Mouse (Mus musculus): ENCODE measurements at regions not wholly inside any gene's neighbourhood (a gene's known extent, or its start where the extent isn't known, plus 50 kb on each side); places are given as distances from the start of the nearest gene placed in this dataset.

- H3K4me2 ChIP-seq (ENCODE audit: low read length), result no peak overlapping the region
- ATAC-seq, result peak; percentile 58; the same call in 1 of the 2 replicates
- no peaks in the 10 kb centered on the region for H3K36me3 ChIP-seq (ENCODE audit: control insufficient read depth, insufficient read depth)
Measured at GRCm38 (mm10) chr7:136393454-136393853, 501.0 kb upstream of the Mgmt start.

GRCm38 (mm10) chr7:136395838-136396237 is 498.6 kb upstream of the Mgmt start:
- WGBS, result 37% methylated on average over 2 of the region's 2 CpGs
- H3K36me3 ChIP-seq (ENCODE audit: control insufficient read depth, insufficient read depth), result no peaks in the 10 kb centered on the region
- no peaks in the 10 kb centered on the region for H3K9me3 ChIP-seq (ENCODE audit: control insufficient read depth, low read length)
- H3K27me3 ChIP-seq (replicated peaks; ENCODE audit: control insufficient read depth, insufficient read depth, low read length), result no peaks in the 10 kb centered on the region
- H3K27ac ChIP-seq (ENCODE audit: low read length), result no peak overlapping the region
- 0 out of 2 replicates have a peak, but pooled peaks cover 2% of the 10 kb centered on the region for H3K4me1 ChIP-seq (replicated peaks; ENCODE audit: control insufficient read depth, insufficient read depth, low read length)
- 0 out of 2 replicates have a peak, but pooled peaks have one; percentile 23 for ATAC-seq
- no peak overlapping the region for H3K9ac ChIP-seq (replicated peaks; ENCODE audit: low read depth, low read length)
- H3K4me3 ChIP-seq (replicated peaks; ENCODE audit: low read length), result no peak overlapping the region
- no peak overlapping the region for H3K4me2 ChIP-seq (ENCODE audit: low read length)

More at GRCm38 (mm10) chr7:136393454-136393853, 501.0 kb upstream of the Mgmt start:
- Histone ChIP-seq H3K9ac (replicated peaks; ENCODE audit: low read depth, low read length) (no peak overlapping the region), H3K9me3 (ENCODE audit: control insufficient read depth, low read length) (no peaks in the 10 kb centered on the region), H3K27me3 (replicated peaks; ENCODE audit: control insufficient read depth, insufficient read depth, low read length) (no peaks in the 10 kb centered on the region), H3K27ac (ENCODE audit: low read length) (no peak overlapping the region), H3K4me1 (replicated peaks; ENCODE audit: control insufficient read depth, insufficient read depth, low read length) (0 out of 2 replicates have a peak, but pooled peaks cover 2% of the 10 kb centered on the region), H3K4me3 (replicated peaks; ENCODE audit: low read length) (no peak overlapping the region)
- WGBS, result 39% methylated on average over 6 of the region's 6 CpGs

- no peak overlapping the region for H3K4me3 ChIP-seq (replicated peaks; ENCODE audit: low read length)
- 94% methylated on average over 4 of the region's 4 CpGs for WGBS
- no peak overlapping the region for H3K4me2 ChIP-seq (ENCODE audit: low read length)
- H3K9me3 ChIP-seq (ENCODE audit: control insufficient read depth, low read length), result no peaks in the 10 kb centered on the region
- ATAC-seq, result no peak
- H3K27me3 ChIP-seq (replicated peaks; ENCODE audit: control insufficient read depth, insufficient read depth, low read length), result no peaks in the 10 kb centered on the region
- no peaks in the 10 kb centered on the region for H3K36me3 ChIP-seq (ENCODE audit: control insufficient read depth, insufficient read depth)
- H3K9ac ChIP-seq (replicated peaks; ENCODE audit: low read depth, low read length), result no peak overlapping the region
- no peak overlapping the region for H3K27ac ChIP-seq (ENCODE audit: low read length)
- 0 out of 2 replicates have a peak, but pooled peaks cover 2% of the 10 kb centered on the region for H3K4me1 ChIP-seq (replicated peaks; ENCODE audit: control insufficient read depth, insufficient read depth, low read length)
Measured at GRCm38 (mm10) chr7:136397101-136397500, 497.3 kb upstream of the Mgmt start.

GRCm38 (mm10) chr7:136402688-136403597 is 491.5 kb upstream of the Mgmt start:
- H3K4me2 ChIP-seq (ENCODE audit: low read length), result no peak overlapping the region
- no peaks in the 10 kb centered on the region for H3K36me3 ChIP-seq (ENCODE audit: control insufficient read depth, insufficient read depth)
- H3K27me3 ChIP-seq (replicated peaks; ENCODE audit: control insufficient read depth, insufficient read depth, low read length), result no peaks in the 10 kb centered on the region
- no peaks in the 10 kb centered on the region for H3K9me3 ChIP-seq (ENCODE audit: control insufficient read depth, low read length)
- no peak overlapping the region for H3K4me3 ChIP-seq (replicated peaks; ENCODE audit: low read length)
- peaks cover 5% of the 10 kb centered on the region; the same call in 1 of the 2 replicates for H3K4me1 ChIP-seq (replicated peaks; ENCODE audit: control insufficient read depth, insufficient read depth, low read length)
- WGBS, result 84% methylated on average over 8 of the region's 8 CpGs
- no peak overlapping the region for H3K27ac ChIP-seq (ENCODE audit: low read length)
- no peak overlapping the region for H3K9ac ChIP-seq (replicated peaks; ENCODE audit: low read depth, low read length)
- ATAC-seq, result no peak

- ATAC-seq, result no peak
- no peaks in the 10 kb centered on the region for H3K36me3 ChIP-seq (ENCODE audit: control insufficient read depth, insufficient read depth)
- H3K4me2 ChIP-seq (ENCODE audit: low read length), result no peak overlapping the region
- H3K4me3 ChIP-seq (replicated peaks; ENCODE audit: low read length), result no peak overlapping the region
- H3K27me3 ChIP-seq (replicated peaks; ENCODE audit: control insufficient read depth, insufficient read depth, low read length), result no peaks in the 10 kb centered on the region
- no peak overlapping the region for H3K27ac ChIP-seq (ENCODE audit: low read length)
- H3K4me1 ChIP-seq (replicated peaks; ENCODE audit: control insufficient read depth, insufficient read depth, low read length), result peaks cover 5% of the 10 kb centered on the region; the same call in 1 of the 2 replicates
- H3K9ac ChIP-seq (replicated peaks; ENCODE audit: low read depth, low read length), result no peak overlapping the region
- 61% methylated on average over 8 of the region's 8 CpGs for WGBS
- no peaks in the 10 kb centered on the region for H3K9me3 ChIP-seq (ENCODE audit: control insufficient read depth, low read length)
Measured at GRCm38 (mm10) chr7:136405391-136405790, 489.0 kb upstream of the Mgmt start.

GRCm38 (mm10) chr7:136406258-136407100 is 487.9 kb upstream of the Mgmt start:
- Histone ChIP-seq H3K27me3 (replicated peaks; ENCODE audit: control insufficient read depth, insufficient read depth, low read length) (no peaks in the 10 kb centered on the region), H3K36me3 (ENCODE audit: control insufficient read depth, insufficient read depth) (no peaks in the 10 kb centered on the region), H3K27ac (ENCODE audit: low read length) (no peak overlapping the region), H3K4me3 (replicated peaks; ENCODE audit: low read length) (no peak overlapping the region), H3K4me2 (ENCODE audit: low read length) (no peak overlapping the region), H3K9ac (replicated peaks; ENCODE audit: low read depth, low read length) (no peak overlapping the region), H3K4me1 (replicated peaks; ENCODE audit: control insufficient read depth, insufficient read depth, low read length) (peaks cover 5% of the 10 kb centered on the region; the same call in 1 of the 2 replicates), H3K9me3 (ENCODE audit: control insufficient read depth, low read length) (no peaks in the 10 kb centered on the region)
- no peak for ATAC-seq
- 78% methylated on average over 20 of the region's 20 CpGs for WGBS

- ATAC-seq, result no peak
Measured at GRCm38 (mm10) chr7:136414808-136415207, 479.6 kb upstream of the Mgmt start.

GRCm38 (mm10) chr7:136417327-136417726 is 477.1 kb upstream of the Mgmt start:
- Histone ChIP-seq H3K4me2 (ENCODE audit: low read length) (no peak overlapping the region), H3K27me3 (replicated peaks; ENCODE audit: control insufficient read depth, insufficient read depth, low read length) (no peaks in the 10 kb centered on the region), H3K9me3 (ENCODE audit: control insufficient read depth, low read length) (no peaks in the 10 kb centered on the region), H3K36me3 (ENCODE audit: control insufficient read depth, insufficient read depth) (no peaks in the 10 kb centered on the region), H3K4me3 (replicated peaks; ENCODE audit: low read length) (no peak overlapping the region), H3K9ac (replicated peaks; ENCODE audit: low read depth, low read length) (no peak overlapping the region), H3K4me1 (replicated peaks; ENCODE audit: control insufficient read depth, insufficient read depth, low read length) (no peaks in the 10 kb centered on the region), H3K27ac (ENCODE audit: low read length) (no peak overlapping the region)
- no peak for ATAC-seq
- WGBS, result 50% methylated on average over 4 of the region's 4 CpGs

More at GRCm38 (mm10) chr7:136414808-136415207, 479.6 kb upstream of the Mgmt start:
- Histone ChIP-seq H3K4me3 (replicated peaks; ENCODE audit: low read length) (no peak overlapping the region), H3K27me3 (replicated peaks; ENCODE audit: control insufficient read depth, insufficient read depth, low read length) (no peaks in the 10 kb centered on the region), H3K9ac (replicated peaks; ENCODE audit: low read depth, low read length) (no peak overlapping the region), H3K27ac (ENCODE audit: low read length) (no peak overlapping the region), H3K4me1 (replicated peaks; ENCODE audit: control insufficient read depth, insufficient read depth, low read length) (no peaks in the 10 kb centered on the region), H3K4me2 (ENCODE audit: low read length) (no peak overlapping the region), H3K36me3 (ENCODE audit: control insufficient read depth, insufficient read depth) (no peaks in the 10 kb centered on the region), H3K9me3 (ENCODE audit: control insufficient read depth, low read length) (no peaks in the 10 kb centered on the region)
- WGBS, result 92% methylated on average over 8 of the region's 8 CpGs
